Mouse (Mus musculus): ENCODE data around the gene Crygd.

Gene Crygd

DNA sequence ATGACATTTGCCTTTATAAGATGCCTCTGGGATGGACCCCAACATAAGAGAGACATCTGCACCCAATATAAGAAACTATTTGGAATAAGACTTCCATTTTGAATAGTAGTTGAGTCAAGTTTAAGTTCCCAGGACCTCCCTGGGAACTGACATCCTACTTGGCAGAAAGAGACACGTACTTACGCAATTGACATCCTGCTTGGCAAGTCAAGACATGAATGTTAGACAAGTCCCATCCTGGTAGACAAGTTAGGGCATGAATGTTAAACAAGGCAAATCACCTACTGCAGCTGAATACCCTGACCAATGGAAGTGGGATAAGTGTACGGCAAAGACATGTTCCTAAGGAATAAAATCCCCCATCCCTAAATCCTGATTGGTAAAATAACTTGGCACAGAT, 21.4 kb downstream of the Crygd start:
- no peak for DNase-seq

- DNase-seq, result no peak
Observed at GRCm38 (mm10) chr1:65040806-65041205, 22.4 kb downstream of the Crygd start.

GRCm38 (mm10) chr1:65039679-65040078, 23.6 kb downstream of the Crygd start:
- no peak for DNase-seq

DNA sequence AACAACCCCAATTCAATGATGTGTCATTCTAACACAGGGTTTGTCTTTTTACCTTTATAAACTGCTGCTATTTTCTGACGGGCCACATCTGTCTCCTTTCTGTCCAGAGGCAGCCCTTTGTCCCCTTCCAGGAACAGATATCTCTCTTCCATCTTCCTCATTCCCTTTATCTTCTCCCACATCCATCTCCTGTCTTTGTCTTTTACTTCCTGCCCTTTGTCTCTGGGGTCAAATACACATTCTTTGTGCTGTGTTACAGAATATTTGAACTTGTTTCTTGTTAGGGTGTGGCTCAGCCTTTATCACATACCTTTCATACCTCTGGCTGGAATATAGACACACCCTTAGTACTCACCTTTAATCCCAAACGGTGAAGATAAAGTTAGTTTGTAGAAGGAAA, 25.7 kb downstream of the Crygd start:
- no peak for DNase-seq

- no peak for DNase-seq
Observed at GRCm38 (mm10) chr1:65035513-65035912, 27.7 kb downstream of the Crygd start.

DNA sequence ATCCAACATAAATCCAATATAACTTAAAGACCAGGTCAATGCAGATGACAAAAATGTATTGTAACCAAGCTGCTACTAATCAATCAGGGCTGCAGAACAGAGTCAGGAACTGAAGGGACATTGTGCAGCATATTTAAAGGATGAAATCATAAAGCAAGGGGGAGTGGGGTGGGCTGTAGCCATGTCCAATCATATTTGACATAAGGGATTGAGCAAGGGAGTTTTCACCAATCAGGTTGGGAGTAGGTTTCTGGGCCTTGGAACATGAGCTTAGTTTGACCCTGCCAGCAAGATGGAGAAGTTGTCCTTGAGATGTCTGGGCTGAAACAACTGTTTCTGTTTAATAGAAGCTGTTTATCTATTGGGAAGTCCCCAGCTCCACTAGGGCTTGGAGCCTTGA, 30.6 kb downstream of the Crygd start, which contains the start of gene Akr1cl:
Gene Akr1cl (minus strand): TSS at position 119 of the 400 bp plus-strand sequence.
- DNase-seq, result no peak

- no peak for DNase-seq
Observed at GRCm38 (mm10) chr1:65028206-65028605, 35.0 kb downstream of the Crygd start.

DNA sequence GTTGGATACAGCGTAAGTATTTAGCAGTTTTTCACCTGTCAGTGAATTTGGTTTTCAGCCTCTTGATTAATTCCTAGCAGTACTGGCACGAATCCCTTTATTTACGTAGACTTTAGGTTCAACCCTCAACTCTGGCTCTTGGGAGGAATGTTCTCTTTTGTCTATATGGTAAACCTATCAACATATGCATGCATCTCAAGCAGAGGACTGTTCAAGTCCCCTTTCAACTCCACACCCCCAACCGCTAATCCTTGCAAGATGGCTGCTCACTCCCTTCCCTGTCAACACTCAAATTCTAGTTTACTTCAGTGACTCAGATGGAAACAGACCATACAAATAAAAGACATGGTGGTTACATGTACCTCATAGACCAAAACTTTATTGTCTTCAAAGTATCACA, 50.5 kb downstream of the Crygd start:
- DNase-seq, result no peak

Data from cerebellum, postnatal 25 days (tissue).